Mouse (Mus musculus): ENCODE measurements around the gene Vmn1r104. TPM values are rescaled to one million over a fixed set of nuclear protein-coding genes. Genes with fewer than 3 reads are reported as not detected.
"Not testable (repeated sequence)": the region's sequence is repeated elsewhere in the genome, so short reads cannot be mapped to it uniquely, and the experiment has no call there.

The Vmn1r104 gene
- polyA plus RNA-seq (2012; ENCODE audit: insufficient read depth, low replicate concordance), result not detected in 2 replicates

- not testable (repeated sequence) for H3K4me3 ChIP-seq (replicated peaks); H3K9me3 ChIP-seq; H3K36me3 ChIP-seq (replicated peaks; ENCODE audit: low read length); H3K27me3 ChIP-seq (replicated peaks); H3K4me1 ChIP-seq
Measured at GRCm38 (mm10) chr7:20533537-20533936, at the start of gene Vmn1r104. TSS of gene Vmn1r104 (plus strand) at chr7:20533837.

- not testable (repeated sequence) for H3K27me3 ChIP-seq (replicated peaks); H3K4me1 ChIP-seq; H3K36me3 ChIP-seq (replicated peaks; ENCODE audit: low read length)
Measured at GRCm38 (mm10) chr7:20510434-20510833, 23.2 kb upstream of the Vmn1r104 start, which contains the start of gene Vmn1r103. TSS of gene Vmn1r103 (minus strand) at chr7:20510534.

GRCm38 (mm10) chr7:20545657-20546056 lies 12.0 kb downstream of the Vmn1r104 start, which contains the start of gene Gm5726:
TSS of gene Gm5726 (minus strand) at chr7:20545757.
- H3K4me1 ChIP-seq; H3K36me3 ChIP-seq (replicated peaks; ENCODE audit: low read length); H3K9me3 ChIP-seq; H3K4me3 ChIP-seq (replicated peaks); H3K27me3 ChIP-seq (replicated peaks): not testable (repeated sequence)

More at GRCm38 (mm10) chr7:20510434-20510833, 23.2 kb upstream of the Vmn1r104 start, which contains the start of gene Vmn1r103:
- H3K4me3 ChIP-seq (replicated peaks); H3K9me3 ChIP-seq: not testable (repeated sequence)

- not testable (repeated sequence) for H3K36me3 ChIP-seq (replicated peaks; ENCODE audit: low read length); H3K27me3 ChIP-seq (replicated peaks); H3K4me1 ChIP-seq; H3K9me3 ChIP-seq; H3K4me3 ChIP-seq (replicated peaks)
Measured at GRCm38 (mm10) chr7:20576141-20576540, 42.5 kb downstream of the Vmn1r104 start, which contains the start of gene Gm4141. TSS of gene Gm4141 (minus strand) at chr7:20576241.

Other genes starting within 250 kb of the Vmn1r104 start
- not detected in 2 replicates for gene Gm4133, start 199.8 kb upstream of the Vmn1r104 start, polyA plus RNA-seq (2012; ENCODE audit: insufficient read depth, low replicate concordance)
- not detected in 2 replicates for gene Gm5728, start 158.4 kb upstream of the Vmn1r104 start, polyA plus RNA-seq (2012; ENCODE audit: insufficient read depth, low replicate concordance)
- not detected in 2 replicates for gene Vmn1r100, start 115.9 kb upstream of the Vmn1r104 start, polyA plus RNA-seq (2012; ENCODE audit: insufficient read depth, low replicate concordance)
- not detected in 2 replicates for gene Vmn1r101, start 91.2 kb upstream of the Vmn1r104 start, polyA plus RNA-seq (2012; ENCODE audit: insufficient read depth, low replicate concordance)
- gene Gm10670, start 58.9 kb upstream of the Vmn1r104 start, polyA plus RNA-seq (2012; ENCODE audit: insufficient read depth, low replicate concordance), result not detected in 2 replicates
- gene Vmn1r103, start 23.3 kb upstream of the Vmn1r104 start, polyA plus RNA-seq (2012; ENCODE audit: insufficient read depth, low replicate concordance), result not detected in 2 replicates
- not detected in 2 replicates for gene Gm5726, start 11.9 kb downstream of the Vmn1r104 start, polyA plus RNA-seq (2012; ENCODE audit: insufficient read depth, low replicate concordance)
- gene Gm4141, start 42.4 kb downstream of the Vmn1r104 start, polyA plus RNA-seq (2012; ENCODE audit: insufficient read depth, low replicate concordance), result not detected in 2 replicates
- not detected in 2 replicates for gene Gm4513, start 65.2 kb downstream of the Vmn1r104 start, polyA plus RNA-seq (2012; ENCODE audit: insufficient read depth, low replicate concordance)
- not detected in 2 replicates for gene Vmn1r107, start 135.1 kb downstream of the Vmn1r104 start, polyA plus RNA-seq (2012; ENCODE audit: insufficient read depth, low replicate concordance)
- not detected in 2 replicates for gene Vmn1r111, start 169.4 kb downstream of the Vmn1r104 start, polyA plus RNA-seq (2012; ENCODE audit: insufficient read depth, low replicate concordance)
- gene Gm10668, start 196.8 kb downstream of the Vmn1r104 start, polyA plus RNA-seq (2012; ENCODE audit: insufficient read depth, low replicate concordance), result not detected in 2 replicates
- not detected in 2 replicates for gene Vmn1r112, start 237.3 kb downstream of the Vmn1r104 start, polyA plus RNA-seq (2012; ENCODE audit: insufficient read depth, low replicate concordance)

Measured in megakaryocyte, embryonic 14.5 days (primary cell).